Comparison of ENCODE assay signal across 8 mouse cellular contexts in genomic region chr2:70825371-70826051, GRCm38 (mm10). TPM values are rescaled to one million over a fixed set of nuclear protein-coding genes. Genes with fewer than 3 reads are reported as not detected.
A peak's percentile ranks its signal among the peaks of the same experiment; 100 is the strongest.
DNase-seq lines count a peak whose midpoint lies in the region; ATAC-seq lines count a peak whose summit lies in the region.

Tlk1 (minus strand) TSS chr2:70825728.

- H3K27ac ChIP-seq in hindbrain, embryonic 15.5 days (replicated peaks) = peak within 1 kb of the TSS; percentile 99

- peak within 1 kb of the TSS; percentile 97 for H3K4me3 ChIP-seq in hindbrain, embryonic 15.5 days
- peak within 1 kb of the TSS; percentile 94 for H3K4me3 ChIP-seq in megakaryocyte, embryonic 14.5 days (replicated peaks)

- WGBS in hindbrain, embryonic 15.5 days = under 1% methylated on average over 35 of the region's 118 CpGs

- peaks cover 19% of the 10 kb centered on the region for H3K4me1 ChIP-seq in hindbrain, embryonic 15.5 days (replicated peaks)
- H3K4me1 ChIP-seq in megakaryocyte, embryonic 14.5 days = peaks cover 64% of the 10 kb centered on the region

- no peaks in the 10 kb centered on the region for H3K27me3 ChIP-seq in hindbrain, embryonic 15.5 days
- H3K27me3 ChIP-seq in megakaryocyte, embryonic 14.5 days (replicated peaks) = no peaks in the 10 kb centered on the region

- no peaks in the 10 kb centered on the region for H3K9me3 ChIP-seq in hindbrain, embryonic 15.5 days
- no peaks in the 10 kb centered on the region for H3K9me3 ChIP-seq in megakaryocyte, embryonic 14.5 days

- ATAC-seq in hindbrain, embryonic 15.5 days (ENCODE audit: low FRiP score, low read depth) = peak; percentile 89

- peak within 1 kb of the TSS; percentile 93 for H3K9ac ChIP-seq in hindbrain, embryonic 15.5 days

- H3K36me3 ChIP-seq in hindbrain, embryonic 15.5 days = no peaks in the 10 kb centered on the region
- H3K36me3 ChIP-seq in megakaryocyte, embryonic 14.5 days (replicated peaks; ENCODE audit: low read length) = peaks cover 5% of the 10 kb centered on the region

- peak; percentile 79 for DNase-seq in T-cell, adult 2 months (ENCODE audit: low spot score)
- DNase-seq in cerebellum, postnatal 10 days = peak; percentile 86 to 92
- peak; percentile 63 for DNase-seq in gastrocnemius, adult 18-20 months (ENCODE audit: low spot score)
- peak in 1 of 2 experiments; percentile 49 for DNase-seq in left cerebral cortex, adult 8-10 months (ENCODE audit: low spot score in 2 of 2)
- DNase-seq in right cerebral cortex, postnatal 10 days (ENCODE audit: low spot score in 2 of 2) = peak; percentile 78 to 81
- peak; percentile 68 for DNase-seq in urinary bladder, postnatal 25 days (ENCODE audit: low spot score)

- peak within 1 kb of the TSS; percentile 69 for H3K4me2 ChIP-seq in hindbrain, embryonic 15.5 days

RNA-seq across cellular contexts. Expression of gene Tlk1, which starts in this region (rescaled TPM):
- total RNA-seq in gastrocnemius, adult 18-20 months (2021) = 10 to 100 TPM; 40.4 to 47.1 TPM
- 26.5 and 28.3 TPM in 2 replicates for polyA plus RNA-seq in hindbrain, embryonic 15.5 days (2015; fragmentation: Nextera tagmentation; extraction: Ambion mirVana)
- total RNA-seq in left cerebral cortex, adult 8-10 months (2022) = 100 to 1,000 TPM in 1 of 4 experiments, 10 to 100 TPM in 3; 90.1 to 104 (median 97.0) TPM
- 11.7 and 15.7 TPM in 2 replicates for polyA plus RNA-seq in megakaryocyte, embryonic 14.5 days (2012; ENCODE audit: insufficient read depth, low replicate concordance)
